Mouse (Mus musculus) ES-Bruce4 (cell line): ENCODE data around the gene Srprb.

Experiments used
- CTCF ChIP-seq: IDR thresholded peaks from one replicate; pipeline ENCODE4 v1.8.1; 2011; ENCODE audit warnings: low read depth, low read length
- POLR2A ChIP-seq: IDR thresholded peaks from one replicate; pipeline ENCODE4 v1.8.1; 2011; ENCODE audit warnings: low read length; ENCODE audit not compliant: insufficient read depth

DNA sequence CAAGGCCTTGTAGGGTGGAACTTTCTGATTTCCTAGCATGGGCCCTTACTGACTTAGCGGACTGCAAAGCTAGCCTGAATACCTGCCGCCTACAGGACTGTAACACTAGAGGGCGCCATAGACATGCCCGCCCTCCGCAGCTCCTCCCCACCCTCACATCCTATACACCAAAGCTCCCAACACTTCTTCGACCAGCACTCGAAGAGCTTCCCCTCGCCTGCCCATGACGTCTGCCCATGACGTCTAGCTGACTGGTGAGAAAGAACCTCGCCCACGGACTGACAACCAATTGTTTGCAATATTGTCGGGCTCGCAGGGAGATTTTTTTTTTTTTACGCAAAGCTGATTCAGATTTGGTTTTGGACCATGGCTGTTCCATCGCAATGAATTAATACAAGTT, 5.9 kb upstream of the Srprb start:
- TF ChIP-seq POLR2A: no peak
- peak; percentile 97 for TF ChIP-seq CTCF
